Mouse (Mus musculus): Measurements from ENCODE around the gene Tspan15.

DNA sequence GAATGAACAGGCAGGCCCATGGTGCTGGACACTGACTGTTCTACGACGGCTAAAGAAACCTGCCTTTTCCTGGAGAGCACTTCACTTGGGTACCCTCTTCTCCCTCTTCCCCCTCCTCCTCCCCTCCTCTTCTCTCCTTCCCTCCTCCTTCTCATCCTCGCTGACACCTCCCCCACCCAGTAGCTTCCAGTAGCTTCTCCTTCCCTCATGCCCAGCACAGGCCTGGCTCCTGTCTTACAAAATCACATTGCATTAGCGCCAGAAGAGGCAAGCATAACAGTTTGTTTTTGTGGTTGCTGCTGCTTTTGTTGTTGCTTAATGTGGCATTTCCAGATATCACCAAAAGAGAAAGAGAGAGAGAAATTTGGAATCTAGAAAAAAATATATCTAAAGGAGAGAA is 33.6 kb downstream of the Tspan15 start:
- no peak for TF ChIP-seq GATA1 (IDR thresholded peaks at IDR 0.05; ENCODE audit: borderline replicate concordance, low read length)
- TF ChIP-seq CTCF (IDR thresholded peaks at IDR 0.05; ENCODE audit: low read depth, low read length), result no peak
- TF ChIP-seq TAL1 (conservative IDR thresholded peaks at IDR 0.05; ENCODE audit: low read depth, low read length), result no peak
- TF ChIP-seq POLR2AphosphoS5 (IDR thresholded peaks at IDR 0.05; ENCODE audit: insufficient replicate concordance, low read depth, low read length), result no peak
